Mouse (Mus musculus) heart, embryonic 15.5 days (tissue): Measurements from ENCODE around the gene Impg1. TPM values are rescaled to one million over a fixed set of nuclear protein-coding genes. Genes with fewer than 3 reads are reported as not detected.

Experiments
- ATAC-seq: fragments of 200-750 bp; cut with Nextera tagmentation; replicated peaks from 2 replicates; pipeline ENCODE4 v1.8.0; 2017; ENCODE audit warnings: low read depth, moderate TSS enrichment; ENCODE audit not compliant: insufficient number of reproducible peaks, insufficient read depth, low FRiP score
- H3K27ac ChIP-seq: fragments of 300-500 bp; sonication (generic); 2 replicates; pipeline ENCODE4 v1.5.1; 2015; ENCODE audit warnings: mild to moderate bottlenecking, inconsistent platforms
- H3K27me3 ChIP-seq: fragments of 300-500 bp; sonication (generic); 2 replicates; pipeline ENCODE4 v1.6.1; 2015; ENCODE audit warnings: inconsistent platforms
- H3K36me3 ChIP-seq: fragments of 300-500 bp; sonication (generic); 2 replicates; pipeline ENCODE4 v1.6.1; 2015; ENCODE audit warnings: mild to moderate bottlenecking, inconsistent platforms
- H3K4me1 ChIP-seq: fragments of 300-500 bp; sonication (generic); replicated peaks from 2 replicates; pipeline ENCODE4 v1.6.1; 2015; ENCODE audit warnings: inconsistent platforms
- H3K4me2 ChIP-seq: fragments of 300-500 bp; sonication (generic); 2 replicates; pipeline ENCODE4 v1.6.1; 2015; ENCODE audit warnings: inconsistent platforms, mild to moderate bottlenecking, moderate library complexity
- H3K4me3 ChIP-seq: fragments of 300-500 bp; sonication (generic); 2 replicates; pipeline ENCODE4 v1.5.1; 2015; ENCODE audit warnings: mild to moderate bottlenecking, inconsistent platforms
- H3K9ac ChIP-seq: fragments of 300-500 bp; sonication (generic); 2 replicates; pipeline ENCODE4 v1.6.1; 2015; ENCODE audit warnings: mild to moderate bottlenecking, inconsistent platforms
- H3K9me3 ChIP-seq: fragments of 300-500 bp; sonication (generic); replicated peaks from 2 replicates; pipeline ENCODE4 v1.6.1; 2016; ENCODE audit warnings: inconsistent platforms
- WGBS: fragments of 180-500 bp; shearing (Covaris S2); methylation state at CpG from one replicate; pipeline ENCODE4 v1.1.7; 2015; ENCODE audit warnings: mixed read lengths; 5-methylcytosine and 5-hydroxymethylcytosine counted together
- polyA plus RNA-seq: library from polyadenylated mRNA; unstranded; fragments of >200 nt; fragmentation: Nextera tagmentation; extraction: Ambion mirVana; gene quantifications from 2 replicates; pipeline ENCODE4 v1.2.1, GENCODE M21; 2015

Gene Impg1
- polyA plus RNA-seq, 1 experiment from 2014 or later: 0.06 TPM

DNA sequence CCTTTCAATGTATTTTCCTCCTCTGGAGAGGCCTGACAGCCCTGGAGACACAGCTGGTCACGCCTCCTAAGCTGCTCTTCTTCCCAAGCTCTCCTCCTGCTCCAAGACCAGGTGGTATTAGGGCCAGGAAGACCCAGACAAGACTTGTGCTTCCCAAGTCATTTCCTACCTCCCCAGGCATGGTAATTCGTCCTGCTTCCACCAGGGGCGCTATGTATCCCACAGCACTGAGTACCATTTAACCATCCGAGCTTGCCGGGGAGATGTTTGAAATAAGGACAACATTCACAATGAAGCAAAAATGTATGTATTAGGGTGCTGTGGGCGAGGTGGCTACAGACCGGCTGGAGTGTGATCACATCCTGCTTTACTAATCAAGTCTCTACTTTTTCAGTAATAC, 79.3 kb downstream of the Impg1 start:
- Histone ChIP-seq H3K27me3 (no peaks in the 10 kb centered on the region), H3K9me3 (no peaks in the 10 kb centered on the region), H3K9ac (no peak overlapping the region), H3K4me1 (peaks cover 20% of the 10 kb centered on the region), H3K36me3 (no peaks in the 10 kb centered on the region), H3K27ac (0 out of 2 replicates have a peak overlapping the region, but pooled peaks have one; percentile 13), H3K4me2 (no peak overlapping the region), H3K4me3 (no peak overlapping the region)
- WGBS: 58% methylated on average over 7 of the region's 7 CpGs
- ATAC-seq: no peak

DNA sequence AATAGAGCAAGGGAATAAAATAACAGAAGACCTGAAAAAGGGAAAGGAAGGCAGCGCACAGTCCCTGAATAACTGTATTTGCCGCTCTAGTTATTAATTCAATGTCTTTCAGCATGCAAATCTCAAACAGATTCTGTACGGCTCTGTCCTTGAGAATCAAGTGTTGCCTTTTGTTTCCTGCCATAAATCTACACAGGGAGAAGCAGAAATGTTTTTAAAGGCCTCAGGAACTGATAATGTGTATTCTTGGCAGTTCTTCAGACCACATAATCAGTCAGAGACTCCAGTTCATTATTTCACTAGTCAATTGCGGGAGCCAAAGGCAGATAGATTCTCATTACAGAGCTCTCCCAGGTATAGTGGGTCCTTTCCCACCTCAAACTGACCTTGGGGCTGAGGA, 82.6 kb downstream of the Impg1 start:
- ATAC-seq: no peak
- no peak overlapping the region for H3K9ac ChIP-seq
- no peak overlapping the region for H3K4me2 ChIP-seq
- H3K36me3 ChIP-seq: no peaks in the 10 kb centered on the region
- H3K27ac ChIP-seq: 0 out of 2 replicates have a peak overlapping the region, but pooled peaks have one; percentile 3
- 44% methylated on average over 4 of the region's 4 CpGs for WGBS
- peaks cover 20% of the 10 kb centered on the region for H3K4me1 ChIP-seq
- no peaks in the 10 kb centered on the region for H3K9me3 ChIP-seq
- no peak overlapping the region for H3K4me3 ChIP-seq
- no peaks in the 10 kb centered on the region for H3K27me3 ChIP-seq

DNA sequence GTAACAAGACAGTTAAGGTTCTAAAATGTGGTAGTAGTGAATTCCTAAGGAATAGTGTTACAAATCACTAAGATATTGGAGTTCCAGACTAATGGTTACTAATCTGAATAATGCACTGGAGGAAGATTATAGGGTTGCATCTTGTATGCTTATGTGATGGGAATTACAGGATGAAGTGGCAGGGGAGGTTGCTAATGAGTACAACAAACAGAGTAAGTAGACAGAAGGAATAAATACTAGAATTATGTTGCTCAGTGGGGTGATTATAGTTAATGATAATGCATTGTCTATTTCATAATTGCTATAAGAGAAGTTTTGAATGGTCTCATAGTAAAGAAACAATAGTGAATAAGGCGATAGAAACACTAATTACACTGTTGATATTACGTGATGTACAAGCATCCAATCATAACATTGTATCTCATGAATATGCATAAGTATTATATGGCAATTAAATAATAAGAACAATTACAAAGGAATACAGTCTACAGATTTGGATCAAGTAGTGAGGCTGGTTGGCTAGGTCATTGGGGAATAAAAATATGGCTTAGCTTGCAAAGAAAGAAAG, 85.1 kb downstream of the Impg1 start:
- no peaks in the 10 kb centered on the region for H3K27me3 ChIP-seq
- H3K27ac ChIP-seq: no peak overlapping the region
- no peak overlapping the region for H3K9ac ChIP-seq
- H3K36me3 ChIP-seq: no peaks in the 10 kb centered on the region
- ATAC-seq: no peak
- H3K4me3 ChIP-seq: no peak overlapping the region
- 87% methylated on average over 2 of the region's 2 CpGs for WGBS
- peaks cover 12% of the 10 kb centered on the region for H3K4me1 ChIP-seq
- H3K4me2 ChIP-seq: no peak overlapping the region
- no peaks in the 10 kb centered on the region for H3K9me3 ChIP-seq

DNA sequence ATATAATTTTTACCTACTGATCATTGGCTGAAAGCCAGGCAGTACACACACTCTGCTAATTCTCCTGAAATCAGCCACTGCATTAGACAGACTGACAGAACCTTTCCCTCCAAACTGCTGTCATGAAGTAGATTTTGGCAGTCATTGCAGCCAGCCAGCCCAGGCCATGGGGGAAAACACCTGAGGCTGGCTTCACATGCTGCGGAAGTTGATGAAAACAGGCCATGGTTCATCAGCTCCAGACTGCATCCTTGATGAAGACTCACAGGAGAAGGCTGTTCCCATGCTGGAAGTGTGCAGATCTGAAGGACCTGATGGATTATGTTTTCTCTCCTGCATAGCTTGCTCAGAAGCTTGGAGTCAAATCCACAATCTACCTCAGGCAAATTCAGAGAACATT, 91.2 kb downstream of the Impg1 start:
- Histone ChIP-seq H3K4me1 (peaks cover 12% of the 10 kb centered on the region), H3K27me3 (no peaks in the 10 kb centered on the region), H3K27ac (no peak overlapping the region), H3K4me2 (no peak overlapping the region), H3K4me3 (no peak overlapping the region), H3K9ac (no peak overlapping the region), H3K9me3 (no peaks in the 10 kb centered on the region), H3K36me3 (no peaks in the 10 kb centered on the region)
- ATAC-seq: no peak
- 71% methylated on average over 1 of the region's 1 CpGs for WGBS

DNA sequence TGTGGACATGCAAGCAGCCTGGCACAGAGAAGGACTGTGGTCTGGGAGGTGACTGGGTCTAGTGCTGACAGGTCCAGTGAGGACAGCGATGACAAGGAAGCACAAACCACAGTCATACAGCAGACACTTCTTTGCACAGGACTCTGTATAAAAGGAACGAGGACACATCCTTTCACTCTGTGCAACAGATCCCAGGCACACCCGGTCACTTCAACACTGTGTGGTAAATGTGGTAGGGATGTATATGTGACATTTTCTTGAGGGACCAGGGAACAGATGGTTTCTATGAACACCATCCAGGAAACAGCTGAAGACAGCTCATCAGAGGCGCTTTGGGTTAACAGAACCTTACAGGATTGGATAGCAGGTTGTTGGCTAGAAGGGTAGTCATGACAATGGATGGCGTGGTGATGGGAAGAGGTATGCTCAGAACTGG, 92.0 kb downstream of the Impg1 start:
- no peak for ATAC-seq
- Histone ChIP-seq H3K9me3 (no peaks in the 10 kb centered on the region), H3K4me1 (peaks cover 12% of the 10 kb centered on the region), H3K27ac (no peak overlapping the region), H3K36me3 (no peaks in the 10 kb centered on the region), H3K4me3 (no peak overlapping the region), H3K27me3 (no peaks in the 10 kb centered on the region), H3K9ac (no peak overlapping the region), H3K4me2 (no peak overlapping the region)
- WGBS: 39% methylated on average over 5 of the region's 5 CpGs

DNA sequence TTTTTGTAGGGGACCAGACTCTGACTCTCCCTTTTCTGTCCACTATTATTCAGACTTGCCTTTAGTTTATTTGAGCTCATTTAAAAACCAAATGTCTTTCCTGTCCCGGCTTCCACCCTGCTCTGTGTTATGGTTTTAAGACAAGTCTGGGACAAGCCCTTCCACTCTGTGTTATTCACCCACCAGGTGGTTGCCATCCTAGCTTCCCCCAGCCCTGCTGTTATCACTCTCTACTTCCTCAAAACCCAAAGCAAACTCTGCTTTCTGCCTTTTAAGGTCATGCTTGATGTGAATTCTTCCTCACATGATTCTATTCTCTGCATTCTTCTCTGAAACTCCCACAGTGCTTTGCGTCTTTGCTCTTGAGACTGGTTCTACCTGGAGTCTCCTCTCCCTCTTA, 96.6 kb downstream of the Impg1 start:
- no peak for ATAC-seq
- Histone ChIP-seq H3K4me1 (peaks cover 6% of the 10 kb centered on the region; the same call in 1 of the 2 replicates), H3K4me2 (no peak overlapping the region), H3K9me3 (no peaks in the 10 kb centered on the region), H3K4me3 (no peak overlapping the region), H3K27ac (no peak overlapping the region), H3K27me3 (no peaks in the 10 kb centered on the region), H3K36me3 (no peaks in the 10 kb centered on the region), H3K9ac (no peak overlapping the region)
- 61% methylated on average over 2 of the region's 2 CpGs for WGBS

DNA sequence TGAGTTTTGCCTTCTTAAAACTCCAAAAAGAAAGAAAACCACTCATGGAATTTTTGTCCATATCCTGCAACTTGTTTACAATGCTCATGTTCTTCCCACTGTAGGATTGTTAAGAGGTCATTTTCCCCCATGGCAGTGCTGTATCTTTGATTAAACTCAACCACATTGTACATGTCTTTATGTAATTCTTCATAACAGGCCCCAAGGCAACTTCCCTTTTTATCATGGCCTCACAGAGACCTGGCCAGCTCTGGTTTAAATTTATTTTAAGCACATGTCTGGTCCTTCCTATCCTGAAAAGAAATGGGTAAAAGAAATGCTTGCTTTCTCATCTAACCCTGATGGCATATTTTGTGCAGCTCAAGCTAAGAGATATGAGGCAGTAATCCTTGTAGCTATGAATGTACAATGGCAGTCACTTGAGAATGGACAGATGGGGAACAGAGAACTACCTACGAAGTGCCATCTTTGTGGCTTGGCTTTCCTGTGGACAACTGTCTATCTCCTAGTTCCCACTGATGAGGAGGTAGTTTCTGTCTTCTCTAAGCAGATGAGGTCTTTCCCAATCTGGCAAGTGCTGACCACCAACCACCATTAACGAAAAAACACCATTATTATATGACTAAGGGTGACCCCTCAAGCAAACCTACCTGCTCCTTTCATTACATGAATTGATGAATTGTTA, 97.6 kb downstream of the Impg1 start:
- WGBS: 77% methylated on average over 2 of the region's 2 CpGs
- Histone ChIP-seq H3K27me3 (no peaks in the 10 kb centered on the region), H3K9me3 (no peaks in the 10 kb centered on the region), H3K9ac (no peak overlapping the region), H3K27ac (no peak overlapping the region), H3K36me3 (no peaks in the 10 kb centered on the region), H3K4me1 (no peaks in the 10 kb centered on the region), H3K4me3 (no peak overlapping the region), H3K4me2 (no peak overlapping the region)
- no peak for ATAC-seq

DNA sequence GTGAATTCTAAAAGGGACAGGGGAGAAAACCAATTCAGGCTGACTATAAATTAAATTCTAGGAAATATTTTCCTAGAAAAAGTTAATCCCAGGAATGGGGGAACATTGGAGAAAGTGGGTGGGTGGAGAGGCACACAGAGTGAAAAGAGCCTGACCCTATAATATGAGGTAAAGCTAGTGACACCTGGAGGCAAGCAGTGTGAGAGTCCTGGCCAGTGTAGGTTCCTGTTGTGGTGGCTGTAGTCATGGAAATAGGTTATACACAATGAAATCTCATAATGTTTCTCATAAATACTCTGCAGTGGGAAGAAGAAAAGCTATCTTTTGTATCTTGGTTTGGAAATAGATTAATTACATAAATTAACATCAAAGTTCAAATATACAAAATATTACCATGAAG, 105.2 kb downstream of the Impg1 start:
- no peaks in the 10 kb centered on the region for H3K4me1 ChIP-seq
- ATAC-seq: no peak
- H3K9ac ChIP-seq: no peak overlapping the region
- H3K27ac ChIP-seq: no peak overlapping the region
- no peaks in the 10 kb centered on the region for H3K27me3 ChIP-seq
- H3K36me3 ChIP-seq: no peaks in the 10 kb centered on the region
- H3K4me3 ChIP-seq: no peak overlapping the region
- no peak overlapping the region for H3K4me2 ChIP-seq
- no peaks in the 10 kb centered on the region for H3K9me3 ChIP-seq

DNA sequence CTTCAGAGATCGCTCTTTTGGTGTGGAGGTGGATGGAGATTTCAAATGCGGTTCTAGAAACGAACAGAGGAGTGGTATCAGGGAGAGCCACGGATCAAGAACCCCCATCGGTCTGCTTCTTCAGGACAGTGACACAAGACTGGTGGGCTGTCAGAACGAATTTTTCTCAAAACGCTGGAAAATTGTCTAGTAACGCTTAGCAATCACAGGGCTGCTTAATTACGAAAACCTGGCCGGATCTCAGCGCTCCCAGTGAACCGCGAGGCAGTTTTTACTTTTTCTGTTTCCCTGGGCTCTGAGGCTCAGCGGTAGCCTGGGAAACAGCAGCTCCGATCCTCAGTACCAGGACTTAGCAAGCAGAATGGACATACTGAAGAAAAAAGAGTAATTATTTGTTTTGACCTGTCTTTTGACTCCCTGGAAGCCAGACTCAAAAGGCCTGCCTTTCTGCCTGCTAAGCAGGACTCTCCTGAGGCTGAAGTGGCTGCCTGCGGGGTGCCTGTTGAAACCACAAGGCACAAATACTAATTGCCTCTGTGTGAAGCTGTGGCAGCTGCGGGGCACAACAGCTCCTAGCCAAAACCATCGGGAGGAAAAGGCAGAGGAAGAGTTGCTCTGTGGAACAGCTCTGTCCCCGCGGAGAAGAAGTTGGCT, 113.5 kb downstream of the Impg1 start:
- ATAC-seq: no peak
- Histone ChIP-seq H3K4me1 (no peaks in the 10 kb centered on the region), H3K9ac (no peak overlapping the region), H3K9me3 (no peaks in the 10 kb centered on the region), H3K27me3 (no peaks in the 10 kb centered on the region), H3K36me3 (no peaks in the 10 kb centered on the region), H3K4me2 (no peak overlapping the region), H3K27ac (no peak overlapping the region), H3K4me3 (no peak overlapping the region)
- WGBS: 48% methylated on average over 20 of the region's 20 CpGs

DNA sequence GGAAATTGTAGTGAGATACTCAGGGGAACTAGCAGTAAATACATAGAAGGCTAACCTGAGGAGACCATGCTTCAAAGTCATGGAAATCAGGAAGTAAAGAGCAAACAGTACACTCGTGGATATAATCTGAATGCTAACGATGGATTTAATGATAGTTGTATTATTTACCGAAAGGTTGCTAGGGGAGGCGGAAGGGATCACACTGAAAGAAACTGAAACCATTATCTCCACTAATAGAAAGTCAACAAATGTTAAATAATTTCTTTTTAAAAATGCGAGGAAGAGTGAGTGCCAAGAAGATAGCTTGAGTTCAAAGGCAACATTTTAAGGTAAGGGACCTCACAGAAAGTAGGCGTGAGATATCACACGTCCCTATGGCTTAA, 114.0 kb downstream of the Impg1 start:
- H3K9me3 ChIP-seq: no peaks in the 10 kb centered on the region
- no peak overlapping the region for H3K4me2 ChIP-seq
- H3K9ac ChIP-seq: no peak overlapping the region
- H3K4me3 ChIP-seq: no peak overlapping the region
- H3K4me1 ChIP-seq: no peaks in the 10 kb centered on the region
- no peak overlapping the region for H3K27ac ChIP-seq
- WGBS: 66% methylated on average over 7 of the region's 7 CpGs
- H3K36me3 ChIP-seq: no peaks in the 10 kb centered on the region
- H3K27me3 ChIP-seq: no peaks in the 10 kb centered on the region
- ATAC-seq: no peak

DNA sequence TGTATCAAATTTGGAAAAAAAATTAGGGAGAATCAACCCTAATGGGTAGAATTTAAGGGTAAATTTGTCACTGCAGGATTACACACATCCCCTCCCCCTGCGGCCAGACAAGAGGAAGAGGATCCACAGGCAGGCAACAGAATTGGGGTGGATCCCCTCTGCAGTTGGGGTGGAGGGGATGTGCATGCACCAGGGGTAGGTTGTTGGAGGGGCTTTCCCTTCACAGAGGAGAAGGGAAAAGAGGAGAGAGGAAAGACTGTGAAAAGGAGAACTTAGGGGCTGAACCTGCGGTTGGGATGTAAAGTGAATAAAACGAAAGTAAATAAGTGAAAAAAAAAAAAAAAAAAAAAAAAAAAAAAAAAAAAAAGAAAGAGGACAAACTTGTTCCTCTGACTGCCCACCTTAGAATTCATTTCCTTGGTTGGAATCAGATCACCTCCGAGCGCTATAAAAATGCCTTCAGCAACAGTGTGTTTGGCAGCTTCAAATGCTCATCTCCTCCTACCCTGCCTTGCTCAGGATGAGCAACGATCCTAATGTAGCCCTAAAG, 120.8 kb downstream of the Impg1 start:
- no peaks in the 10 kb centered on the region for H3K27me3 ChIP-seq
- ATAC-seq: no peak
- WGBS: 86% methylated on average over 6 of the region's 6 CpGs

More for the DNA sequence above, 120.8 kb downstream of the Impg1 start:
- Histone ChIP-seq H3K4me3 (no peak overlapping the region), H3K4me1 (no peaks in the 10 kb centered on the region), H3K9me3 (no peaks in the 10 kb centered on the region), H3K27ac (no peak overlapping the region), H3K9ac (no peak overlapping the region), H3K36me3 (no peaks in the 10 kb centered on the region), H3K4me2 (no peak overlapping the region)
